Mouse (Mus musculus) embryo, embryonic 11 days (tissue): ENCODE measurements around the gene Echdc2.
A peak's percentile ranks its signal among the peaks of the same experiment; 100 is the strongest.

Experiments used
- DNase-seq: peaks from one replicate; pipeline ENCODE4 v3.0.0-alpha.2; 2015

The Echdc2 gene

DNA sequence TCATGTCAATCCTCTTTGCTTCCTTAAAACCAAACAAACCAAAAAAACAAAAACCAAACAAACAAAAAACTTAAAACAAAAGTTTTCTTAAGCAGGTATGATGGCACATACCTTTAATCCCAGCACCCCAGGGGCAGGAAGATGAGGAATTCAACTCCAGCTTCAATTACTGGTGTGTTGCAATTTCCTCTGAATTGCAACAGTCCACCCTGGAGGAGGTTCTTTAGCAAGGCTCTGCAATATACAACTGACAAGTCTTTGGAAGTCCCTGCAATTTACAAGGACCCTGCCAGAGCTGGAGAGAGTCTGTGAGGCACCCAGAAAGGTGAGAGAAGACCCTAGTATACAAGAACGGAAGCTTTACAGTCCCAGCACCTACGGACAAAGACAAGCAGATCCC lies 47.8 kb downstream of the Echdc2 start:
- DNase-seq = no peak

DNA sequence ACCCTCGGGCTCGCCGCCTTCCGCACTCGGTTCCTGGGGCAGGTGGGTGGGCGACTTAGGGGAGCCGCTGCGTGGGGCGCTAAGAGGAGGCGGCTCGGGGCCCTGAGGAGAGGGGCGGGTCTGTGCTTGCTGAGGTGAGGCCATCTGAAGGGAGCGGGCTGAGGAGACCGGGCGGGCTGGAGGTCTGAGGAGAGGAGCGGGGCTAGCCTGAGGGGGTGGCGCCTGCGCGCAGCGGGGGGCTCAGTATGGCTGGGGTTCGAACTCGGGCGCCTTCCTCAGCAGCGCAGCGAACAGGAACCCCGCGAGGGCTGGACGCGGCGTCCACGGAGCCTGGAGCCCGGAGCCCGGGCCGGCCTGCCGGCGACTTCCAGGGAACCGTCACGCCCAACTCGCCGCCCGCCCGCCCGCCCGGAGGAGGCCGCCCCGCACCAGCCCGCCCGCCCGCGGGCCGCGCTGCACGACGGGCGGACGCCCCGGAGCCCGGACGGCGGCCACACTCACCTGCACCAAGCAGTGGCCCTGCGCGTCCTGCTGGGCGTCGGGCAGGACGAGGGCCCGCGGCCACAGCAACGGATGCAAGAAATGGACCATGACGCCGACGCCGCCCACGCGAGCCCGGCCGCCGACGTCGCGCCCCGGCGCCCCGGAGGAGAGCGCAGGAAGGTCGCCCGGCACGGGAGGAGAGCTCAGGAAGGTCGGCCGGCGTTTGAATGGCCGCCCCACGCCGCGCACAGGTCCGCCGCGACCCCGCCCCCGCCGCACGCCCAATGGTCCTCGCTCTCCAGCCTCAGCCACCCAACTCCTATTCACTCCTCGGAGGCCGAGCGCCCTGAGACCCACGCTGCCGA lies 52.3 kb downstream of the Echdc2 start, which contains the start of gene Zyg11a:
Gene Zyg11a, minus strand, starts transcription at position 717 of the 848 bp plus-strand sequence.
- peak; percentile 47 for DNase-seq

DNA sequence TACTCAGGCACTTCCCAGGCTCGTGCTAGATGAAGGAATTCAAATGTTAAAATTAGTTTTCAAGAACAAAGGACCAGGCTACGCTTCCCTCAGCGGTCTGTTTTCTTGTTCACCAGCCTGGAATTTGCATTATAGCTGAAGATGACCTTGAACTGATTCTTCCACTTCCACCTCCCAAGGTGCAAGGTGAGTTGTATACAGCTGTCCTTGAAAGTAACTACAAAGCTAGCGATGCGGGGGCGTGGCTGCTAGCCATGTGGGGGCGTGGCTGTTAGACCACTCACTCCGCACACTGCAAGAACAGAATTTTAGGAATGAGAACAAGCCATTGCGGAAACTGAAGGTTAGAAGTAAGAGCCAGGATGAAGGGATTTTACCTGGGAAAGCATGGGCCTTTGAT lies 53.8 kb downstream of the Echdc2 start:
- peak; percentile 50 for DNase-seq

DNA sequence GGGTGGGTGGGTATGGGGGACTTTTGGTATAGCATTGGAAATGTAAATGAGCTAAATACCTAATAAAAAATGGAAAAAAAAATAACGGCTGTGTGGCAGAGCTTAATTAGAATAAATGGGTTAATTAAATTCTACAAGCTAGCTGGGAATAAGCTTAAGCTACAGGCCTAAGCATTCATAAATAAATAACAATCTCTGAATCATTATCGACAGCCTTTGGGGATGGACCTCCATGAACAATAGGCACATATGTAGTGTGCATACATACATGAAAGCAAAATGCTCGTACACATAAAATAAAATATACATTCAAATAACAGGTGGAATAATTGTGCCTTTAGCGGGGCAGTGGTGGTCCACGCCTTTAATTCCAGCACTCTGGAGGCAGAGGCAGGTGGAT lies 57.3 kb downstream of the Echdc2 start:
- DNase-seq = no peak

DNA sequence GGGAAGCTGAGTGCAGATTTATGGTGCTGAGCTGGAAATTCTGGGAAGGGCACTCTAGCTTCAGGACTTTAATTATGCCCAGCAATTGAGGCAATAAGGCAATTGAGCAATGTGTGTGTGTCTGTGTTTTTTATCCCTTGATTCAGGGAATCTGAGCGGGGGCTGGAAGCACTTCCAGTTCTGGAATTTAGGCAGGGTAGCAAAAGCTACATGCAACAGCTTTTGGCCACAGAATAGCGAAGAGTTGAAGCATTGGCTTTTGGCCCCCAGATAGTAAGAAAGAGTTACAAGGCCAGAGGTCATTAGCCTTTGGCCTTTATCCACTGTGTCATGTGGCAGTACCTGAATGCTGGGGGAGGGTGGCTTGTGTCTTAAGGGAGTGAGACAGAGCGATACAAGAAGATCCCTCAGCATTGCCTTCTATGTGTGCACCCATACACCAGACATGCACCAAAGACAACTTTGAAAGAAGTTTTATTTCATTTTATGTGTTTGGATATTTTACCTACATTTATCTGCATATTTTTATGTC lies 60.2 kb downstream of the Echdc2 start:
- peak; percentile 13 for DNase-seq
